Mouse (Mus musculus): ENCODE measurements around the gene Med31. TPM values are rescaled to one million over a fixed set of nuclear protein-coding genes. Genes with fewer than 3 reads are reported as not detected.
A peak's percentile ranks its signal among the peaks of the same experiment; 100 is the strongest.

Med31 gene
- polyA plus RNA-seq, 1 experiment, result 0.14 TPM

- H3K9me3 ChIP-seq (ENCODE audit: control insufficient read depth, low read length), result no peaks in the 10 kb centered on the region
- H3K4me1 ChIP-seq (ENCODE audit: control insufficient read depth), result peaks cover 33% of the 10 kb centered on the region
- TF ChIP-seq GATA1 (IDR thresholded peaks at IDR 0.05; ENCODE audit: low read length) (no peak), TAL1 (IDR thresholded peaks at IDR 0.05; ENCODE audit: low read length) (no peak)
- H3K27me3 ChIP-seq (ENCODE audit: control insufficient read depth), result no peaks in the 10 kb centered on the region
- peak within 1 kb of the TSS; percentile 85 for H3K4me3 ChIP-seq (replicated peaks)
- peaks cover 31% of the 10 kb centered on the region for H3K36me3 ChIP-seq (ENCODE audit: control insufficient read depth)
Observed at GRCm38 (mm10) chr11:72207204-72207833, 8.1 kb downstream of the Med31 start, which contains the start of the genes 4933427D14Rik and Txndc17. 4933427D14Rik (minus strand) TSS chr11:72207459. Txndc17 (plus strand) TSS chr11:72207547.

GRCm38 (mm10) chr11:72206341-72207203 lies 8.8 kb downstream of the Med31 start, which contains the start of gene Gm43951:
Gm43951 (minus strand) TSS chr11:72206840.
- Histone ChIP-seq H3K9me3 (ENCODE audit: control insufficient read depth, low read length) (no peaks in the 10 kb centered on the region), H3K4me1 (ENCODE audit: control insufficient read depth) (peaks cover 33% of the 10 kb centered on the region), H3K4me3 (replicated peaks) (peak within 1 kb of the TSS; percentile 85), H3K36me3 (ENCODE audit: control insufficient read depth) (peaks cover 27% of the 10 kb centered on the region), H3K27me3 (ENCODE audit: control insufficient read depth) (no peaks in the 10 kb centered on the region)
- TF ChIP-seq GATA1 (IDR thresholded peaks at IDR 0.05; ENCODE audit: low read length) (no peak), TAL1 (IDR thresholded peaks at IDR 0.05; ENCODE audit: low read length) (no peak)

GRCm38 (mm10) chr11:72205256-72205655 lies 10.1 kb downstream of the Med31 start:
- Histone ChIP-seq H3K27me3 (ENCODE audit: control insufficient read depth) (no peaks in the 10 kb centered on the region), H3K4me3 (replicated peaks) (no peak overlapping the region), H3K4me1 (ENCODE audit: control insufficient read depth) (peaks cover 33% of the 10 kb centered on the region), H3K36me3 (ENCODE audit: control insufficient read depth) (peaks cover 18% of the 10 kb centered on the region), H3K9me3 (ENCODE audit: control insufficient read depth, low read length) (no peaks in the 10 kb centered on the region)
- TF ChIP-seq GATA1 (IDR thresholded peaks at IDR 0.05; ENCODE audit: low read length), result no peak
- no peak for TF ChIP-seq TAL1 (IDR thresholded peaks at IDR 0.05; ENCODE audit: low read length)

GRCm38 (mm10) chr11:72203440-72203839 lies 12.0 kb downstream of the Med31 start:
- Histone ChIP-seq H3K36me3 (ENCODE audit: control insufficient read depth) (peaks cover 9% of the 10 kb centered on the region), H3K4me1 (ENCODE audit: control insufficient read depth) (peaks cover 33% of the 10 kb centered on the region), H3K9me3 (ENCODE audit: control insufficient read depth, low read length) (no peaks in the 10 kb centered on the region), H3K27me3 (ENCODE audit: control insufficient read depth) (no peaks in the 10 kb centered on the region), H3K4me3 (replicated peaks) (no peak overlapping the region)
- TF ChIP-seq TAL1 (IDR thresholded peaks at IDR 0.05; ENCODE audit: low read length) (no peak), GATA1 (IDR thresholded peaks at IDR 0.05; ENCODE audit: low read length) (no peak)

- TF ChIP-seq GATA1 (IDR thresholded peaks at IDR 0.05; ENCODE audit: low read length) (no peak), TAL1 (IDR thresholded peaks at IDR 0.05; ENCODE audit: low read length) (no peak)
- no peaks in the 10 kb centered on the region for H3K27me3 ChIP-seq (ENCODE audit: control insufficient read depth)
- no peak overlapping the region for H3K4me3 ChIP-seq (replicated peaks)
- H3K4me1 ChIP-seq (ENCODE audit: control insufficient read depth), result no peaks in the 10 kb centered on the region
- no peaks in the 10 kb centered on the region for H3K9me3 ChIP-seq (ENCODE audit: control insufficient read depth, low read length)
- peaks cover 25% of the 10 kb centered on the region for H3K36me3 ChIP-seq (ENCODE audit: control insufficient read depth)
Observed at GRCm38 (mm10) chr11:72196506-72196905, 18.9 kb downstream of the Med31 start.

- H3K36me3 ChIP-seq (ENCODE audit: control insufficient read depth), result peaks cover 37% of the 10 kb centered on the region
Observed at GRCm38 (mm10) chr11:72194259-72194658, 21.1 kb downstream of the Med31 start.

GRCm38 (mm10) chr11:72190857-72191256 lies 24.5 kb downstream of the Med31 start:
- TF ChIP-seq TAL1 (IDR thresholded peaks at IDR 0.05; ENCODE audit: low read length), result no peak
- no peak for TF ChIP-seq GATA1 (IDR thresholded peaks at IDR 0.05; ENCODE audit: low read length)
- H3K4me3 ChIP-seq (replicated peaks), result no peak overlapping the region

More at GRCm38 (mm10) chr11:72194259-72194658, 21.1 kb downstream of the Med31 start:
- TF ChIP-seq GATA1 (IDR thresholded peaks at IDR 0.05; ENCODE audit: low read length) (no peak), TAL1 (IDR thresholded peaks at IDR 0.05; ENCODE audit: low read length) (no peak)
- no peaks in the 10 kb centered on the region for H3K27me3 ChIP-seq (ENCODE audit: control insufficient read depth)
- no peak overlapping the region for H3K4me3 ChIP-seq (replicated peaks)
- H3K9me3 ChIP-seq (ENCODE audit: control insufficient read depth, low read length), result no peaks in the 10 kb centered on the region
- no peaks in the 10 kb centered on the region for H3K4me1 ChIP-seq (ENCODE audit: control insufficient read depth)

GRCm38 (mm10) chr11:72184252-72184651 lies 31.1 kb downstream of the Med31 start:
- Histone ChIP-seq H3K4me3 (replicated peaks) (no peak overlapping the region), H3K27me3 (ENCODE audit: control insufficient read depth) (no peaks in the 10 kb centered on the region), H3K9me3 (ENCODE audit: control insufficient read depth, low read length) (no peaks in the 10 kb centered on the region), H3K4me1 (ENCODE audit: control insufficient read depth) (no peaks in the 10 kb centered on the region), H3K36me3 (ENCODE audit: control insufficient read depth) (peaks cover 27% of the 10 kb centered on the region)
- TF ChIP-seq GATA1 (IDR thresholded peaks at IDR 0.05; ENCODE audit: low read length), result no peak
- no peak for TF ChIP-seq TAL1 (IDR thresholded peaks at IDR 0.05; ENCODE audit: low read length)

More at GRCm38 (mm10) chr11:72190857-72191256, 24.5 kb downstream of the Med31 start:
- no peaks in the 10 kb centered on the region for H3K27me3 ChIP-seq (ENCODE audit: control insufficient read depth)
- peaks cover 39% of the 10 kb centered on the region for H3K36me3 ChIP-seq (ENCODE audit: control insufficient read depth)
- no peaks in the 10 kb centered on the region for H3K4me1 ChIP-seq (ENCODE audit: control insufficient read depth)
- no peaks in the 10 kb centered on the region for H3K9me3 ChIP-seq (ENCODE audit: control insufficient read depth, low read length)

GRCm38 (mm10) chr11:72181136-72181535 lies 34.3 kb downstream of the Med31 start:
- peaks cover 22% of the 10 kb centered on the region for H3K36me3 ChIP-seq (ENCODE audit: control insufficient read depth)
- no peaks in the 10 kb centered on the region for H3K9me3 ChIP-seq (ENCODE audit: control insufficient read depth, low read length)
- TF ChIP-seq TAL1 (IDR thresholded peaks at IDR 0.05; ENCODE audit: low read length) (no peak), GATA1 (IDR thresholded peaks at IDR 0.05; ENCODE audit: low read length) (no peak)

More at GRCm38 (mm10) chr11:72181136-72181535, 34.3 kb downstream of the Med31 start:
- no peaks in the 10 kb centered on the region for H3K4me1 ChIP-seq (ENCODE audit: control insufficient read depth)
- no peak overlapping the region for H3K4me3 ChIP-seq (replicated peaks)
- H3K27me3 ChIP-seq (ENCODE audit: control insufficient read depth), result no peaks in the 10 kb centered on the region
